Mouse (Mus musculus) heart, embryonic 16.5 days (tissue): Measurements from ENCODE around the gene Pfas. TPM values are rescaled to one million over a fixed set of nuclear protein-coding genes. Genes with fewer than 3 reads are reported as not detected.

ENCODE experiments used
- ATAC-seq: fragments of 200-750 bp; cut with Nextera tagmentation; replicated peaks from 2 replicates; pipeline ENCODE4 v1.8.0; 2017; ENCODE audit warnings: moderate number of reproducible peaks; ENCODE audit not compliant: insufficient read depth, low FRiP score; ENCODE audit errors: extremely low read depth
- H3K27ac ChIP-seq: fragments of 300-500 bp; sonication (generic); 2 replicates; pipeline ENCODE4 v1.5.1; 2014; ENCODE audit warnings: mild to moderate bottlenecking, low read length, control low read depth, moderate library complexity
- H3K27me3 ChIP-seq: fragments of 300-500 bp; sonication (generic); 2 replicates; pipeline ENCODE4 v1.6.1; 2014; ENCODE audit warnings: low read length, mixed read lengths; ENCODE audit not compliant: control insufficient read depth, insufficient read depth
- H3K36me3 ChIP-seq: fragments of 300-500 bp; sonication (generic); 2 replicates; pipeline ENCODE4 v1.6.1; 2014; ENCODE audit not compliant: control insufficient read depth, insufficient read depth
- H3K4me1 ChIP-seq: fragments of 300-500 bp; sonication (generic); 2 replicates; pipeline ENCODE4 v1.6.1; 2014; ENCODE audit warnings: low read length, mixed read lengths; ENCODE audit not compliant: control insufficient read depth, insufficient read depth
- H3K4me2 ChIP-seq: fragments of 300-500 bp; sonication (generic); 2 replicates; pipeline ENCODE4 v1.6.1; 2014; ENCODE audit warnings: low read depth, mild to moderate bottlenecking, control low read depth, low read length
- H3K4me3 ChIP-seq: fragments of 300-500 bp; sonication (generic); 2 replicates; pipeline ENCODE4 v1.5.1; 2014; ENCODE audit warnings: mild to moderate bottlenecking, control low read depth, low read length
- H3K9ac ChIP-seq: fragments of 300-500 bp; sonication (generic); 2 replicates; pipeline ENCODE4 v1.6.1; 2014; ENCODE audit warnings: low read length, control low read depth
- H3K9me3 ChIP-seq: fragments of 300-500 bp; sonication (generic); replicated peaks from 2 replicates; pipeline ENCODE4 v1.6.1; 2016; ENCODE audit warnings: low read length; ENCODE audit not compliant: control insufficient read depth
- WGBS: fragments of 180-500 bp; shearing (Covaris S2); extraction: QIAGEN DNeasy Blood & Tissue Kit; methylation state at CpG from one replicate; pipeline ENCODE4 v1.1.7; 2014; 5-methylcytosine and 5-hydroxymethylcytosine counted together
- polyA plus RNA-seq: library from polyadenylated mRNA; unstranded; fragments of >200 nt; fragmentation: Nextera tagmentation; extraction: Ambion mirVana; gene quantifications from 2 replicates; pipeline ENCODE4 v1.2.1, GENCODE M21; 2015

Pfas gene
- polyA plus RNA-seq, result 16.7 and 19.2 TPM in 2 replicates

- Histone ChIP-seq H3K4me2 (peak within 1 kb of the TSS; percentile 78), H3K36me3 (no peaks in the 10 kb centered on the region), H3K4me3 (peak within 1 kb of the TSS; percentile 84), H3K9me3 (no peaks in the 10 kb centered on the region), H3K27ac (peak within 1 kb of the TSS; percentile 67), H3K27me3 (no peaks in the 10 kb centered on the region), H3K9ac (peak within 1 kb of the TSS; percentile 77), H3K4me1 (peaks cover 5% of the 10 kb centered on the region)
- 9% methylated on average over 38 of the region's 38 CpGs for WGBS
- ATAC-seq, result peak; percentile 70
Observed at GRCm38 (mm10) chr11:69008182-69009121, at the start of gene Pfas. Gene Pfas, minus strand, starts transcription at chr11:69008460.

GRCm38 (mm10) chr11:69053848-69054247, 45.6 kb upstream of the Pfas start:
- Histone ChIP-seq H3K4me1 (peaks cover 12% of the 10 kb centered on the region), H3K9me3 (no peaks in the 10 kb centered on the region), H3K4me3 (no peak overlapping the region), H3K27me3 (no peaks in the 10 kb centered on the region), H3K4me2 (no peak overlapping the region), H3K27ac (no peak overlapping the region), H3K36me3 (peaks cover 12% of the 10 kb centered on the region), H3K9ac (no peak overlapping the region)
- WGBS, result 66% methylated on average over 3 of the region's 3 CpGs
- ATAC-seq, result no peak

GRCm38 (mm10) chr11:69052824-69053421, 44.7 kb upstream of the Pfas start:
- Histone ChIP-seq H3K4me1 (peaks cover 4% of the 10 kb centered on the region), H3K9ac (no peak overlapping the region), H3K27ac (no peak overlapping the region), H3K9me3 (no peaks in the 10 kb centered on the region), H3K4me2 (no peak overlapping the region), H3K4me3 (no peak overlapping the region), H3K36me3 (peaks cover 17% of the 10 kb centered on the region), H3K27me3 (no peaks in the 10 kb centered on the region)
- no peak for ATAC-seq
- 86% methylated on average over 2 of the region's 2 CpGs for WGBS

DNA sequence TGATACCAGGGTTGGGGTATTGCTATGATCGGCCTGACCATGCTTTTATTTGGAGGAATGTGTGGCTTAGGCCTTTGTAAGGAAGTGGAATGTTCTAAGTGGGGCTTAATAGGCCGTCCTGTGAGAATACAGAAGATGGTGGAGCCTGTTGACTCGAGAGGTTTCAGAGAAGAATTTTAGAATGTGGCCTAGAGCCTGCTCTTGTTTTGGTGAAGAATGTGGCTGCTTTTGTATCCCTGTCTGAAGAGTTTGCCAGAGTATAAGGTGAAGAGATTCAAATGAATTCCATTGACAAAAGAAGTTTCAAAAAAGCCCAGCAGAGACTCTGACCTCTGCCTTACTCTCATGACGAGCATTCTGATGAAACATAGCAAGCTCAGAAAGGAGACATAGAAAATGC, 43.5 kb upstream of the Pfas start:
- Histone ChIP-seq H3K27ac (no peak overlapping the region), H3K27me3 (no peaks in the 10 kb centered on the region), H3K9ac (no peak overlapping the region), H3K4me1 (peaks cover 9% of the 10 kb centered on the region), H3K4me3 (no peak overlapping the region), H3K4me2 (no peak overlapping the region), H3K36me3 (peaks cover 17% of the 10 kb centered on the region), H3K9me3 (no peaks in the 10 kb centered on the region)
- no peak for ATAC-seq
- 87% methylated on average over 4 of the region's 4 CpGs for WGBS

GRCm38 (mm10) chr11:69050748-69051147, 42.5 kb upstream of the Pfas start:
- no peak overlapping the region for H3K4me2 ChIP-seq
- H3K4me3 ChIP-seq, result no peak overlapping the region
- H3K9ac ChIP-seq, result no peak overlapping the region
- no peaks in the 10 kb centered on the region for H3K27me3 ChIP-seq
- no peak for ATAC-seq
- H3K9me3 ChIP-seq, result no peaks in the 10 kb centered on the region
- WGBS, result 92% methylated on average over 8 of the region's 8 CpGs
- peaks cover 13% of the 10 kb centered on the region for H3K4me1 ChIP-seq
- peaks cover 17% of the 10 kb centered on the region for H3K36me3 ChIP-seq
- H3K27ac ChIP-seq, result no peak overlapping the region

DNA sequence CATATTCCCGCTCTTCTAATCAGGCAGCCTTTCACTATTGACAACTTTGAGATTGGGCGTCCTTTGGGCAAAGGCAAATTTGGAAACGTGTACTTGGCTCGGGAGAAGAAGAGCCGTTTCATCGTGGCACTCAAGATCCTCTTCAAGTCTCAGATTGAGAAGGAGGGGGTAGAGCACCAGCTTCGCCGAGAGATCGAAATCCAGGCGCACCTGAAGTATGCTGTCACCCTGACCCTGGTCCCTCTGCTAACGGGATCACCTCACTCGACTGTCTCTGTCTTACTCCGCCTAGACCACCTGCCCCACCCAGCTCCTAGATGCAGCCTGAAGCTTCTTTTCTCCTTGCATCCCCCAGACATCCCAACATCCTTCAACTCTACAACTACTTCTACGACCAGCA, 39.9 kb upstream of the Pfas start:
- no peak overlapping the region for H3K9ac ChIP-seq
- no peak overlapping the region for H3K4me3 ChIP-seq
- H3K4me2 ChIP-seq, result no peak overlapping the region
- no peaks in the 10 kb centered on the region for H3K27me3 ChIP-seq
- no peak overlapping the region for H3K27ac ChIP-seq
- H3K4me1 ChIP-seq, result peaks cover 13% of the 10 kb centered on the region
- no peak for ATAC-seq
- WGBS, result 90% methylated on average over 14 of the region's 14 CpGs
- no peaks in the 10 kb centered on the region for H3K9me3 ChIP-seq
- H3K36me3 ChIP-seq, result peaks cover 17% of the 10 kb centered on the region

DNA sequence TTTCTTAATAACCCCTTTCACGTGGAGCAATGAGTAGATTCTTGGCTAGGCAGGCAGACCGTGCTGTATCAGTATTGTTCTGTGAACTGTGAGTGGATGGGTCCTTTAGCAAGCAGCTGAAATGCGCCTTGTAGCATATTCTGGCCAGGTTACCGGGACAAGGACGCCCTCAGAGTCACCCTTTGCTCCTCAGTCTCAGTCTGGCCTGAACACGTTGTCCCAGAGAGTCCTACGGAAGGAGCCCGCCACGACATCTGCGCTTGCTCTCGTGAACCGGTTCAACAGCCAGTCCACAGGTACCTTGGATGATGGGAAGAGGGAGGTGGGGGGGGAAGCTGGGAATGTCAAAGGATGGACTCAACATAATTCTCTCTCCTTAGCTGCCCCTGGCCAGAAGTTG, 39.3 kb upstream of the Pfas start:
- H3K4me1 ChIP-seq, result peaks cover 13% of the 10 kb centered on the region
- no peaks in the 10 kb centered on the region for H3K27me3 ChIP-seq
- no peak overlapping the region for H3K27ac ChIP-seq
- ATAC-seq, result no peak
- H3K9me3 ChIP-seq, result no peaks in the 10 kb centered on the region
- H3K36me3 ChIP-seq, result peaks cover 17% of the 10 kb centered on the region
- 87% methylated on average over 12 of the region's 12 CpGs for WGBS
- H3K9ac ChIP-seq, result no peak overlapping the region
- peak overlapping the region; percentile 76; the same call in 1 of the 2 replicates for H3K4me2 ChIP-seq
- H3K4me3 ChIP-seq, result no peak overlapping the region

DNA sequence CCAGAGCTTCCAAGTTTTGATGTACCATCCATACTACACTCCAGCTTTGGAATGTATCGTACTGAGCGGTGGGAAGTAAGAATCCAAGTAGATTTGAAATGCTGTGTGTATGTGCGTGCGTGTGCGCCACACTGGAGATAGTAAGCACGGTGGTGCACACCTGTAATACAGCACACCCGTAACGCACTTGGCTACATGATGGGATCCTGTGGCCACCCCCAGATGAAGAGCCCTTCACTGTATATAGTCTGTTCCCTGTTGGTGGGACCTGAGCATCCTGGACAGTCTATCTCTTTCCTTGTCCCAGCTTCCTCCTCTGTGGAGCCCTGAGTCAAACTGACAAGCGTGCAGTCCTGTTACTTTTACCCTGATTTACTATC, 38.1 kb upstream of the Pfas start:
- H3K4me3 ChIP-seq, result peak overlapping the region; percentile 79
- WGBS, result 7% methylated on average over 9 of the region's 9 CpGs
- H3K9me3 ChIP-seq, result no peaks in the 10 kb centered on the region
- peak overlapping the region; percentile 79 for H3K9ac ChIP-seq
- H3K36me3 ChIP-seq, result peaks cover 17% of the 10 kb centered on the region
- ATAC-seq, result no peak
- H3K27ac ChIP-seq, result peak overlapping the region; percentile 91
- H3K4me1 ChIP-seq, result peaks cover 13% of the 10 kb centered on the region
- H3K4me2 ChIP-seq, result peak overlapping the region; percentile 76
- H3K27me3 ChIP-seq, result no peaks in the 10 kb centered on the region
